Mouse (Mus musculus): Measurements from ENCODE around the gene Olfr229. TPM values are rescaled to one million over a fixed set of nuclear protein-coding genes. Genes with fewer than 3 reads are reported as not detected.
"Not testable (repeated sequence)": the region's sequence is repeated elsewhere in the genome, so short reads cannot be mapped to it uniquely, and the experiment has no call there.

The Olfr229 gene
- total RNA-seq (2021), result not detected
- long read RNA-seq, experiment 1, result 0 reads
- long read RNA-seq, experiment 2, result 0 reads

DNA sequence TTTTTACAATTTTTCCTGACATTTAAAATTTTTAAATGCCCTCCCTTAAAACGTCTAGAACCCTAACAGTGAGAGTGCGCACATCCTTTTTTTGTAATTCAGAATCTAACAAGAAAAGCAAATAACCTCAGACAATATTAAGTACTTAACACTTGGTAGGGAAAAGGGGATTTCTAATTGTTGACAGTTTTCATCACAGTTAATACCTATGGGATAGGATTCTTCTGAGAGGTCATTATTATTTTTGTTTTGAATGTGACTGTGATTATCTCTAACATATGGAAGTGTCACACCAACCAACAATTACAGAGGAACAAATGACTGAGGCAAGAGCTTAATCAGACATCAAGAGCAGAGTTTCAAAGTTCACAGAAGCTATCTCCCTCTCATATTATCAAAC is at the start of gene Olfr229:
Gene Olfr229, plus strand, starts transcription at position 301 of the 400 bp plus-strand sequence.
- DNase-seq, result no peak

DNA sequence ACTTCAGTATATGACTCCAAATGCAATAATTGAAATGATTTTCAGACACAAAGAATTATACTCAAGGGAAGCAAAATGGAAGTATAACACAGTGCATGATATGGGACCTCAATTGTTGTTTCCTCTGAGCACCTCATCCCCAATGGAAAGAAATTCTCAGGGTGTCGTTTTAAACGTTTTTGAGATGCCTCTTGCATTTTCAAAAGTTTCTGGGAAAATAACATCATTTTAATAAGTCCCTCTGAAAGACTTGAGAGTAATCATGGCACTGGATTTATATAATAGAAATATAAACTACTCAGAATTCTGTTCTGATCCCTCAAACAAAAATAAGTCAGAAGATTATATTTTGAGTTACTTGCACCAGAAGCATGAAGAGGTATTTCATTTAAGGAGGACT is 41.0 kb upstream of the Olfr229 start, which contains the start of gene Olfr972:
Gene Olfr972, plus strand, starts transcription at position 301 of the 400 bp plus-strand sequence.
- no peak for DNase-seq

DNA sequence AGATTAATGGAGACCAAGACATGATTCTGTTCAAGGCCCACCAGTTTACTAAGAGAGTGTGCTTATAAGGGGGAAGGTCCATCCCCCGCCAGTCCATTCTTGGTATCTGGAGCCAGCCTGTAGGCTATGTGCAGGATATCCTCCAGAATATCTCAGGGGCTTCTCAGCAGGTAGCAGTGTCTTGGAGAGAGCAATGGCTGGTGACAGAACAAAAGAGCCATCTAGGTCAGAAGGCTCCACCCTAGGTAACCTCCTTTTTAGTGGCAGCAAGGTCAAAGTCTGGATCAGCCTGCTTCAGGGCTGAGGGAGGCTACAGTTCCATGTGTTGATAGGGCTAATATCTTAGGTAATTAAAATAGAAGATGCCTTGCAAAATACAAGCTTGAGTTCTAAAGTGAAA is 35.1 kb upstream of the Olfr229 start:
- DNase-seq, result not testable (repeated sequence)

DNA sequence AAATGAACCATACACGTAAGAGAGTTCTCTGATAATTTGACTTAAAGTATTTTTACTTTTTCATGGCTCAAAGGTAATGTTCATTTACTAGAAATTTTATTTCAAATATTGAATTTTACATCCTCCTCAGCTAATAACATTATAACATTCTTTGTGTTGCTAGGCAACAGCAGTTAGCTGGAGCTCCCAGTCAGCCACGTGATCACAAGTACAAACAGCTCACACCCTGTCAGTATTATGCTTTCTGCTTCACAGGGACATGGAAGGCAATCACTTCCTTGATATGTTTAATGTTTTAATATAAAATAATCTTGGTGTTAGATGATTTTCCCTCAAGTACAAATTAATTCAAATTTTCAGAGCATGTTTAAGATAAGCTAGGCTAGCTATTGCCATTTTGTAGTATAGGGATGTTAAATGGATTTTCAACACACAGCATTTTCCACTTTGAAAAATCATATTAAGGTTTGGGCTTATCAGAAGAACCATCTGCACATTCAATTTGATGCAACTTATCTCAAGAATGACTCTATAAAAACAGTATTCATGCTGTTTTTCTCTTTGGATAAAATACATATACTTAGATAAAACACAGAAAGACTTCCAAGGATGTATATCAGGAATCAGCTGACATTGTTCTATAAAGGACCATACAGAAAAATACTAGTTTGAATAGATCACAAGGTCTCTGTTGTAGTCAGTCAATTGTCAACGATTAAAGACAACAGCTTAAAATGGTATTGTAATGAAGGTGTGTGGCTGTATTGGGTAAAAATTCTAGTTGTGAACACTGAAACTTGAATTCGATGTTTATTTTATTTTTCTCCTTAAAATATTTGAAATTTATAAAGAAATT is 29.4 kb upstream of the Olfr229 start:
- not testable (repeated sequence) for DNase-seq

DNA sequence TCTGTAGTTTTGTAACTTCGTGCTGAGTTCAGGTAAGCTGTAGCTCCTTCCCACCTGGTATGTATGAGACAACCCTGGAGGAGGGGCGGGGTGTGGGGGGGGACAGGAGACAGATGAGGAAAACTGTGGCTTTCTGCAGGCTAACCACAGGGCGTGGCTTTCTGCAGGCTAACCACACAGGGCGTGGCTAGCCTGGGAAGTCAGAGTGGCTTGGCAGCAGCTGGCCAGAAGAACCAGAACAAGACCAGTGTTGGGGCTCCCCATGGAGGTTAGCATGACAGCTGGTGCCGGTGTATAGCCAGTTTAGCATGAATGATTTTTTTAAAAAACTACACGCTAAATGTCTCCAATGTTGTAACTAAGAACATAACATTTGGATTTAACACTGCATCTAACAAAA is 2.0 kb upstream of the Olfr229 start:
- no peak for DNase-seq

DNA sequence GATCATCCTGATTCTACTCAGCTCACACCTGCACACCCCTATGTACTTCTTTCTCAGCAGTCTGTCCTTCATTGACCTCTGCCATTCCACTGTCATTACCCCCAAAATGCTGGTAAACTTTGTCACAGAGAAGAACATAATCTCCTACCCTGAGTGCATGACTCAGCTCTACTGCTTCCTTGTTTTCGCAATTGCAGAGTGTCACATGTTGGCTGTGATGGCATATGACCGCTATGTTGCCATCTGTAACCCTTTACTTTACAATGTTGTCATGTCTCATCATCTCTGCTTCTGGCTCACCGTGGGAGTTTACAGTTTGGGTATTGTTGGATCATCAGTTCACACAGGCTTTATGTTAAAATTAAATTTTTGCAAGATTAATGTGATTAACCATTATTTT is 2.8 kb downstream of the Olfr229 start:
- DNase-seq, result no peak

DNA sequence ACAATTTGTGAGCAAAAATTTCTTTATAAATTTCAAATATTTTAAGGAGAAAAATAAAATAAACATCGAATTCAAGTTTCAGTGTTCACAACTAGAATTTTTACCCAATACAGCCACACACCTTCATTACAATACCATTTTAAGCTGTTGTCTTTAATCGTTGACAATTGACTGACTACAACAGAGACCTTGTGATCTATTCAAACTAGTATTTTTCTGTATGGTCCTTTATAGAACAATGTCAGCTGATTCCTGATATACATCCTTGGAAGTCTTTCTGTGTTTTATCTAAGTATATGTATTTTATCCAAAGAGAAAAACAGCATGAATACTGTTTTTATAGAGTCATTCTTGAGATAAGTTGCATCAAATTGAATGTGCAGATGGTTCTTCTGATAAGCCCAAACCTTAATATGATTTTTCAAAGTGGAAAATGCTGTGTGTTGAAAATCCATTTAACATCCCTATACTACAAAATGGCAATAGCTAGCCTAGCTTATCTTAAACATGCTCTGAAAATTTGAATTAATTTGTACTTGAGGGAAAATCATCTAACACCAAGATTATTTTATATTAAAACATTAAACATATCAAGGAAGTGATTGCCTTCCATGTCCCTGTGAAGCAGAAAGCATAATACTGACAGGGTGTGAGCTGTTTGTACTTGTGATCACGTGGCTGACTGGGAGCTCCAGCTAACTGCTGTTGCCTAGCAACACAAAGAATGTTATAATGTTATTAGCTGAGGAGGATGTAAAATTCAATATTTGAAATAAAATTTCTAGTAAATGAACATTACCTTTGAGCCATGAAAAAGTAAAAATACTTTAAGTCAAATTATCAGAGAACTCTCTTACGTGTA is 21.1 kb downstream of the Olfr229 start:
- not testable (repeated sequence) for DNase-seq

DNA sequence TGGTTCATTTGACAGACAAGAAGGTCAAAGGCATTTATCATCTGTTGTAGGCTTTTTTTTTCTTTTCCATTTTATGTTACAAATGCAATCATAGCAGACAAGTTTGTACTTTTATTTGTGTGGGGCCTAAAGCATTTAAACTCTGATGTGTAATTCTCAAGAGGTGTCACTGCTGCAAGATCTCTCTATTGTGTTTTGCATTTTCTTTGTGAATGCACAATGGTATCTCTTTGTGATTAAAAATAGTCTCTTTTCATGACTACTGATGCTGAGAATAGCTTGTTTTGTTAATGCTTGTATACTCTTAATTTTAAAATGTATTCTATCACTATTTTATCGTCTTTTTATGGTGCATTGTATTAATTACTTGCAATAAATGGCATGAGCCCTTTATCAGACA is 21.7 kb downstream of the Olfr229 start:
- DNase-seq, result not testable (repeated sequence)

DNA sequence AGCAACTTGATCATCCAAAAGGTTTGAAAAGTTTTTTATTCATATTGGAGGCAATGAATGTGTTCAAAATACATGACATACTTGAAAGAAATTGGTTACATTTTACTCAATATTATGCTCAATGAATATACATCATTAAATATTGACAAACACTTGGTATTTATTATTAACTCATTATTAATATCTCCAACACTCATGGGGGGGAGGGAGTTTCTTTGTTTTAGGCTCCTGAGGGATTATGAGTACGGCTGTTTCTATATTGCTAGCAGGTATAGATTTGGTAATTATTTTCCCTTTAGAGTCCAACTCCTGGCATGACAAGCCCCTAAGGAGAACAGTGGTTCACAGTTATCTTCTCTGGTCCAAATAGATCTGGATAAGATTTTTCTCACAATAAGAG is 30.1 kb downstream of the Olfr229 start, which contains the start of gene Olfr974:
Gene Olfr974, plus strand, starts transcription at position 301 of the 400 bp plus-strand sequence.
- no peak for DNase-seq

DNA sequence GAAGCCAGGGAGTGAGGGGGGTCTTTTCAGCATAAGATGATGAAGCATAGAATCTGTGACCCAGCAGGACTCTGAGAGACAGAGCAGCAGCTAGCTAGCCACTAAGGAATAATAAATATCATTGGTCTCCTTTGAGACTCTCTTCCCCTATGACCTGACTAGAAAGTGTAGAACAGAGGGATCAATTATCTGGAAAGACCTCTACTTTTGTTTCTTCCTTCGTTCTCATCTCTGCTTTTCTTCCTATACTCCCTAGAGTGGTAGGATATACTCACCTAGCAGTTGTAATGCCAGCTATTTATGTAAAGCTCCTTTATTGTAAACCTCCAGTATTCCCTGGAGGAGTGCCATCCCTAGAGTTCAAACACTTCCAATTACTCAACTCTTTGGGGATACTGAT is 44.8 kb downstream of the Olfr229 start, which contains the start of gene Olfr975:
Gene Olfr975, minus strand, starts transcription at position 101 of the 400 bp plus-strand sequence.
- DNase-seq, result no peak

DNA sequence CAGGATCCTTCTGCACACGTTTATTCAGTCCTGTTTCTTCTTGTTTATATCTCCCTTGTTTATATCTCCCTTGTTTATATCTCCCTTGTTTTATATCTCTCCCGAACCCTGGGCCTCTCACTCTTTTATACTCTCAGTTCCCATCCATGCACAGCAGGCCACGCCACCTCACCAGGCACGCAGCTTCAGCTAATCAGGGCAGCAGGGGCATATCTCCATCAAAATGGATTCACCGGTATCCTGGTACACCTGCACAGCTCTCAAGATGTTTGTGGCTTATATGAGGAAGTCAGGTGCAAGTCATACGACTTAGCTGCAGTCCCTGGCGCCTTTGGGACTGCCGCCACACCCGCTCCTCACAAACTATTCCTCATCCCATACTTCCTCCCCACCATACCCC is 53.9 kb downstream of the Olfr229 start, which contains the start of gene Olfr976:
Gene Olfr976, minus strand, starts transcription at position 101 of the 400 bp plus-strand sequence.
- DNase-seq, result not testable (repeated sequence)

Other genes starting within 250 kb of the Olfr229 start
- gene Olfr963, start 240.1 kb upstream of the Olfr229 start, total RNA-seq (2021), result not detected
- not detected for gene Olfr149, start 200.2 kb upstream of the Olfr229 start, total RNA-seq (2021)
- not detected for gene Olfr965, start 196.0 kb upstream of the Olfr229 start, total RNA-seq (2021)
- not detected for gene Olfr150, start 176.4 kb upstream of the Olfr229 start, total RNA-seq (2021)
- not detected for gene Olfr967, start 161.1 kb upstream of the Olfr229 start, total RNA-seq (2021)
- not detected for gene Olfr968, start 124.1 kb upstream of the Olfr229 start, total RNA-seq (2021)
- gene Olfr969, start 116.4 kb upstream of the Olfr229 start, total RNA-seq (2021), result not detected
- not detected for gene Olfr970, start 98.5 kb upstream of the Olfr229 start, total RNA-seq (2021)
- not detected for gene Olfr971, start 70.5 kb upstream of the Olfr229 start, total RNA-seq (2021)
- not detected for gene Olfr972, start 40.9 kb upstream of the Olfr229 start, total RNA-seq (2021)
- not detected for gene Olfr974, start 30.2 kb downstream of the Olfr229 start, total RNA-seq (2021)
- gene Olfr975, start 44.7 kb downstream of the Olfr229 start, total RNA-seq (2021), result not detected
- not detected for gene Olfr976, start 53.8 kb downstream of the Olfr229 start, total RNA-seq (2021)
- not detected for gene Olfr978, start 84.8 kb downstream of the Olfr229 start, total RNA-seq (2021)
- not detected for gene Olfr979, start 96.1 kb downstream of the Olfr229 start, total RNA-seq (2021)
- gene Olfr980, start 102.2 kb downstream of the Olfr229 start, total RNA-seq (2021), result not detected
- gene Olfr981, start 114.1 kb downstream of the Olfr229 start, total RNA-seq (2021), result not detected
- gene Olfr982, start 166.5 kb downstream of the Olfr229 start, total RNA-seq (2021), result not detected
- gene Olfr983, start 186.3 kb downstream of the Olfr229 start, total RNA-seq (2021), result not detected
- gene Olfr984, start 206.9 kb downstream of the Olfr229 start, total RNA-seq (2021), result not detected
- not detected for gene Olfr985, start 222.8 kb downstream of the Olfr229 start, total RNA-seq (2021)
- not detected for gene Tmem225, start 240.8 kb downstream of the Olfr229 start, total RNA-seq (2021)